Mouse (Mus musculus): ENCODE results near the gene Ntpcr.

- TF ChIP-seq CTCF (conservative IDR thresholded peaks at IDR 0.05; ENCODE audit: low read length) (no peak), POU5F1 (IDR thresholded peaks at IDR 0.05; ENCODE audit: borderline replicate concordance, low read length) (no peak), NANOG (IDR thresholded peaks at IDR 0.05; ENCODE audit: borderline replicate concordance, low read length) (no peak)
Measured at GRCm38 (mm10) chr8:125725037-125725820, 4.5 kb upstream of the Ntpcr start.

All from E14TG2a.4 (cell line).